Mouse (Mus musculus) heart, postnatal 0 days (tissue): ENCODE results near the gene Has1. TPM values are rescaled to one million over a fixed set of nuclear protein-coding genes. Genes with fewer than 3 reads are reported as not detected.

Source experiments
- ATAC-seq: fragments of 200-750 bp; cut with Nextera tagmentation; 2 replicates; pipeline ENCODE4 v1.8.0; 2017; ENCODE audit warnings: low read depth, moderate number of reproducible peaks, moderate library complexity; ENCODE audit not compliant: insufficient read depth
- DNase-seq: peaks from one replicate; pipeline ENCODE4 v3.0.0-alpha.2; 2016; ENCODE audit warnings: low spot score
- H3K27ac ChIP-seq: fragments of 300-500 bp; sonication (generic); 2 replicates; pipeline ENCODE4 v1.5.1; 2014; ENCODE audit warnings: low read depth, mild to moderate bottlenecking
- H3K27me3 ChIP-seq: fragments of 300-500 bp; sonication (generic); 2 replicates; pipeline ENCODE4 v1.6.1; 2014; ENCODE audit warnings: low read length, mixed read lengths; ENCODE audit not compliant: control insufficient read depth, insufficient read depth
- H3K36me3 ChIP-seq: fragments of 300-500 bp; sonication (generic); replicated peaks from 2 replicates; pipeline ENCODE4 v1.6.1; 2014; ENCODE audit warnings: low read length, mixed read lengths; ENCODE audit not compliant: control insufficient read depth, insufficient read depth
- H3K4me1 ChIP-seq: fragments of 300-500 bp; sonication (generic); 2 replicates; pipeline ENCODE4 v1.6.1; 2014; ENCODE audit warnings: antibody characterized with exemption; ENCODE audit not compliant: control insufficient read depth, insufficient read depth
- H3K4me2 ChIP-seq: fragments of 300-500 bp; sonication (generic); 2 replicates; pipeline ENCODE4 v1.6.1; 2014; ENCODE audit warnings: low read depth, mild to moderate bottlenecking, low read length, moderate library complexity
- H3K4me3 ChIP-seq: fragments of 300-500 bp; sonication (generic); 2 replicates; pipeline ENCODE4 v1.5.1; 2014; ENCODE audit warnings: low read depth, low read length
- H3K9ac ChIP-seq: fragments of 300-500 bp; sonication (generic); replicated peaks from 2 replicates; pipeline ENCODE4 v1.6.1; 2014; ENCODE audit warnings: low read depth, low read length, mixed read lengths
- H3K9me3 ChIP-seq: fragments of 300-500 bp; sonication (generic); replicated peaks from 2 replicates; pipeline ENCODE4 v1.6.1; 2016; ENCODE audit warnings: low read length; ENCODE audit not compliant: control insufficient read depth
- CTCF ChIP-seq: IDR thresholded peaks from 2 replicates; pipeline ENCODE4 v1.5.1; 2016; ENCODE audit warnings: antibody characterized with exemption, control low read depth, low read depth
- EP300 ChIP-seq: IDR thresholded peaks from 2 replicates; pipeline ENCODE4 v1.6.1; 2016; ENCODE audit warnings: antibody characterized with exemption, low read depth
- WGBS: fragments of 180-500 bp; shearing (Covaris S2); extraction: QIAGEN DNeasy Blood & Tissue Kit; methylation state at CpG from one replicate; pipeline ENCODE4 v1.1.7; 2014; 5-methylcytosine and 5-hydroxymethylcytosine counted together
- polyA plus RNA-seq: library from polyadenylated mRNA; unstranded; fragments of >200 nt; fragmentation: Nextera tagmentation; extraction: Ambion mirVana; gene quantifications from 2 replicates; pipeline ENCODE4 v1.2.1, GENCODE M21; 2015
- total RNA-seq: library from RNA; depleted of rRNA; stranded (reverse); fragments of >200 nt; gene quantifications from 2 replicates; pipeline ENCODE4 v1.2.3, GENCODE M21; 2014; ENCODE audit warnings: low replicate concordance

Has1 gene
- total and polyA plus RNA-seq, 2 experiments from 2014 or later: 1.00 to 4.0 TPM

- DNase-seq (no peak), ATAC-seq (no peak)
- H3K4me3 ChIP-seq: no peak overlapping the region
- H3K9me3 ChIP-seq: no peaks in the 10 kb centered on the region
- no peaks in the 10 kb centered on the region for H3K27me3 ChIP-seq
- H3K36me3 ChIP-seq: 0 out of 2 replicates have a peak, but pooled peaks cover 4% of the 10 kb centered on the region
- H3K27ac ChIP-seq: no peak overlapping the region
- 82% methylated on average over 11 of the region's 11 CpGs for WGBS
- H3K4me2 ChIP-seq: no peak overlapping the region
- no peaks in the 10 kb centered on the region for H3K4me1 ChIP-seq
- TF ChIP-seq CTCF: no peak
- TF ChIP-seq EP300: no peak
- H3K9ac ChIP-seq: no peak overlapping the region
Observed at GRCm38 (mm10) chr17:17866801-17867469, 11.9 kb upstream of the Has1 start.

DNA sequence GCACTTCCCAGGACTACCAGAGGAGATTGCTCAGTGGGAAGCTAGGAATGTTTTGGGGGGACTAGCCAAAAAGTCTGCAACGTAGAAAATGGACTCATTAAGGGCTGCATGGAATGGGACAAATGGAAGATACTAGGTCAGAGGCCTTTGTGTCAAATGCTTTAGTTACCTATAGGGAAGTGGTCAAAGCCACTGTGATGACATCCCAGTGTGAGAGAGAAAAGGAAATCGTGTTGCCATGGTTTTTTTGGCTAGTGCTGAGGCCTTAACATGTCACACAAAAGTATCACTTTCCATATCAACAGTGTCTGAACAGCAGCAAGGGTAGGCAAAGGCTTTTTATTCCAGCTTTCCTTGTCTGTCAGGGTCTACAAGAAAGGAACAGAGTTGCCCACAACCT, 10.2 kb upstream of the Has1 start:
- Histone ChIP-seq H3K36me3 (0 out of 2 replicates have a peak, but pooled peaks cover 4% of the 10 kb centered on the region), H3K9ac (no peak overlapping the region), H3K4me2 (no peak overlapping the region), H3K4me3 (no peak overlapping the region), H3K27me3 (no peaks in the 10 kb centered on the region), H3K4me1 (no peaks in the 10 kb centered on the region), H3K9me3 (no peaks in the 10 kb centered on the region), H3K27ac (no peak overlapping the region)
- DNase-seq (no peak), ATAC-seq (no peak)
- 53% methylated on average over 2 of the region's 2 CpGs for WGBS
- TF ChIP-seq EP300 (no peak), CTCF (no peak)

- 0 out of 2 replicates have a peak, but pooled peaks have one; percentile 36 for ATAC-seq
- no peaks in the 10 kb centered on the region for H3K4me1 ChIP-seq
- peak; percentile 29 for DNase-seq
- 0 out of 2 replicates have a peak, but pooled peaks cover 4% of the 10 kb centered on the region for H3K36me3 ChIP-seq
- H3K27me3 ChIP-seq: no peaks in the 10 kb centered on the region
- H3K9me3 ChIP-seq: no peaks in the 10 kb centered on the region
- H3K4me2 ChIP-seq: no peak overlapping the region
- no peak overlapping the region for H3K27ac ChIP-seq
- H3K9ac ChIP-seq: no peak overlapping the region
- TF ChIP-seq EP300 (no peak), CTCF (no peak)
- no peak overlapping the region for H3K4me3 ChIP-seq
- 31% methylated on average over 1 of the region's 1 CpGs for WGBS
Observed at GRCm38 (mm10) chr17:17862360-17862759, 7.4 kb upstream of the Has1 start.

GRCm38 (mm10) chr17:17860110-17860509, 5.1 kb upstream of the Has1 start:
- TF ChIP-seq CTCF (peak; percentile 13; the same call in 1 of the 2 replicates), EP300 (no peak)
- Histone ChIP-seq H3K9me3 (no peaks in the 10 kb centered on the region), H3K36me3 (0 out of 2 replicates have a peak, but pooled peaks cover 4% of the 10 kb centered on the region), H3K4me2 (no peak overlapping the region), H3K4me3 (no peak overlapping the region), H3K27me3 (no peaks in the 10 kb centered on the region), H3K9ac (no peak overlapping the region), H3K4me1 (no peaks in the 10 kb centered on the region), H3K27ac (no peak overlapping the region)
- WGBS: 83% methylated on average over 3 of the region's 3 CpGs
- DNase-seq (no peak), ATAC-seq (no peak)

DNA sequence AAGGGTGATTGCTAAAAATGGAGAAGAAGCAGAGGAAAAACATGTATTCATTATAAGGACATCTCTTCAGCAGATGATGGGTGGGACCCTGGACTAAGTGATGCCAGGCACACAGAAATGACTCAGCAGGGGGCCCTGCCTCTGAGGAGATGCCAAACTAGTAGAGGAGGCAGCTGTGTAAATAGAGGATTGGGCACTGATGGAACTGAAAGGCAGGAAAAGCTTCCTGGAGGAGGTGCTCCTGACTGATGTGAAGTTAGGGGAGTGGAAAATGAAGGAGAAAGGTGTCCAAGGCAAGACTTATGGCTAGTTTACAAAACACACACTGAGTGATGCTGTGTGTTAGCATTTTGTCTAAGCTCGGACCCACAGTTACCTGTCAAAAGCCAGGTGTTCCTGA, 2.4 kb upstream of the Has1 start:
- TF ChIP-seq EP300 (no peak), CTCF (no peak)
- Histone ChIP-seq H3K36me3 (no peaks in the 10 kb centered on the region), H3K4me1 (no peaks in the 10 kb centered on the region), H3K4me2 (no peak overlapping the region), H3K27ac (no peak overlapping the region), H3K9ac (no peak overlapping the region), H3K9me3 (no peaks in the 10 kb centered on the region), H3K27me3 (no peaks in the 10 kb centered on the region), H3K4me3 (no peak overlapping the region)
- 92% methylated on average over 1 of the region's 1 CpGs for whole genome bisulfite sequencing
- ATAC-seq: no peak
- no peak for DNase-seq

DNA sequence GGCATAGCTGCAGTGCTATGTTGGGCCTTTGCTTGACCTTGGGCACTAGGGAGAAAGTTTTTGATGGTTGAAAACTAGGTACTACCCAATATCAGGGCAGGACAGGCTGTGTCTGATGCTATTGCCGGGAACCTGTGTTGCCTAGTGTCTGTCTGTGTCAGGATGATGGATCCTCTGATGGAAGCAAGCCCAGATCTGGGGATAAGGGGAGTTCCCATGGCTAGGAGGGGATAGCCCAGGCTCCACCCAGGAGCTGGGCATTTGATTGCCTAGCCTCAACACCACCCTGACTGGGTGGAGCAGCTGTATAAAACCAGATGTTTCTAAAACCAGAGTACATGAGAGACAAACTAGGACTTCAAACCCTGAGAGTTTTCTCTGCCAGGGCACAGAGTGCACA, 1.6 kb upstream of the Has1 start:
- Histone ChIP-seq H3K27me3 (no peaks in the 10 kb centered on the region), H3K4me2 (no peak overlapping the region), H3K9ac (no peak overlapping the region), H3K4me1 (no peaks in the 10 kb centered on the region), H3K36me3 (no peaks in the 10 kb centered on the region), H3K4me3 (no peak overlapping the region), H3K27ac (no peak overlapping the region), H3K9me3 (no peaks in the 10 kb centered on the region)
- TF ChIP-seq EP300 (no peak), CTCF (no peak)
- DNase-seq (no peak), ATAC-seq (no peak)
- WGBS: 69% methylated on average over 1 of the region's 1 CpGs
